Mouse (Mus musculus) kidney, embryonic 14.5 days (tissue): Measurements from ENCODE around the gene Hist1h3e. TPM values are rescaled to one million over a fixed set of nuclear protein-coding genes. Genes with fewer than 3 reads are reported as not detected.

Experiments used
- ATAC-seq: fragments of 200-750 bp; cut with Nextera tagmentation; 2 replicates; pipeline ENCODE4 v1.8.0; 2017; ENCODE audit warnings: moderate number of reproducible peaks, mild to moderate bottlenecking, moderate TSS enrichment, moderate library complexity; ENCODE audit not compliant: low FRiP score, low TSS enrichment
- H3K27ac ChIP-seq: fragments of 300-500 bp; sonication (generic); 2 replicates; pipeline ENCODE4 v1.5.1; 2014; ENCODE audit warnings: low read depth, mild to moderate bottlenecking, low read length, moderate library complexity, mixed read lengths
- H3K27me3 ChIP-seq: fragments of 300-500 bp; sonication (generic); 2 replicates; pipeline ENCODE4 v1.6.1; 2014; ENCODE audit warnings: mild to moderate bottlenecking, low read length; ENCODE audit not compliant: control insufficient read depth, insufficient read depth
- H3K36me3 ChIP-seq: fragments of 300-500 bp; sonication (generic); 2 replicates; pipeline ENCODE4 v1.6.1; 2014; ENCODE audit warnings: low read length, mixed read lengths; ENCODE audit not compliant: control insufficient read depth, insufficient read depth
- H3K4me1 ChIP-seq: fragments of 300-500 bp; sonication (generic); 2 replicates; pipeline ENCODE4 v1.6.1; 2014; ENCODE audit warnings: low read length, mixed read lengths; ENCODE audit not compliant: control insufficient read depth, insufficient read depth
- H3K4me2 ChIP-seq: fragments of 300-500 bp; sonication (generic); replicated peaks from 2 replicates; pipeline ENCODE4 v1.6.1; 2014; ENCODE audit warnings: low read depth, mild to moderate bottlenecking, low read length
- H3K4me3 ChIP-seq: fragments of 300-500 bp; sonication (generic); 2 replicates; pipeline ENCODE4 v1.5.1; 2014; ENCODE audit warnings: mild to moderate bottlenecking, low read length
- H3K9ac ChIP-seq: fragments of 300-500 bp; sonication (generic); 2 replicates; pipeline ENCODE4 v1.6.1; 2014; ENCODE audit warnings: low read depth, mild to moderate bottlenecking, low read length, moderate library complexity
- H3K9me3 ChIP-seq: fragments of 300-500 bp; sonication (generic); 2 replicates; pipeline ENCODE4 v1.6.1; 2016; ENCODE audit warnings: low read length; ENCODE audit not compliant: control insufficient read depth
- WGBS: fragments of 180-500 bp; shearing (Covaris S2); extraction: QIAGEN DNeasy Blood & Tissue Kit; methylation state at CpG from one replicate; pipeline ENCODE4 v1.1.7; 2014; 5-methylcytosine and 5-hydroxymethylcytosine counted together
- polyA plus RNA-seq: library from polyadenylated mRNA; unstranded; fragments of >200 nt; fragmentation: Nextera tagmentation; extraction: Ambion mirVana; gene quantifications from 2 replicates; pipeline ENCODE4 v1.2.1, GENCODE M21; 2014

The Hist1h3e gene
- polyA plus RNA-seq, 1 experiment from 2014 or later: 11.4 TPM

- ATAC-seq: no peak
- H3K27ac ChIP-seq: peak overlapping the region; percentile 99
- peaks cover 13% of the 10 kb centered on the region for H3K4me1 ChIP-seq
- H3K4me2 ChIP-seq: peak overlapping the region; percentile 69
- no peaks in the 10 kb centered on the region for H3K36me3 ChIP-seq
- peak overlapping the region; percentile 62 for H3K4me3 ChIP-seq
- H3K9ac ChIP-seq: peak overlapping the region; percentile 89
- no peaks in the 10 kb centered on the region for H3K27me3 ChIP-seq
- no peaks in the 10 kb centered on the region for H3K9me3 ChIP-seq
- under 1% methylated on average over 20 of the region's 20 CpGs for WGBS
These were observed 31.8 kb downstream of the Hist1h3e start for GRCm38 (mm10) chr13:23530181-23530900.

- no peaks in the 10 kb centered on the region for H3K36me3 ChIP-seq
- peak overlapping the region; percentile 69 for H3K4me2 ChIP-seq
- peaks cover 13% of the 10 kb centered on the region for H3K4me1 ChIP-seq
- H3K27me3 ChIP-seq: no peaks in the 10 kb centered on the region
- no peak for ATAC-seq
- no peaks in the 10 kb centered on the region for H3K9me3 ChIP-seq
- H3K27ac ChIP-seq: peak overlapping the region; percentile 99
- WGBS: 14% methylated on average over 2 of the region's 2 CpGs
- H3K4me3 ChIP-seq: peak overlapping the region; percentile 62
- H3K9ac ChIP-seq: peak overlapping the region; percentile 89
These were observed 32.5 kb downstream of the Hist1h3e start for GRCm38 (mm10) chr13:23529480-23530165.

- Histone ChIP-seq H3K4me1 (peaks cover 13% of the 10 kb centered on the region), H3K27ac (no peak overlapping the region), H3K4me3 (0 out of 2 replicates have a peak overlapping the region, but pooled peaks have one; percentile 0), H3K27me3 (no peaks in the 10 kb centered on the region), H3K36me3 (no peaks in the 10 kb centered on the region), H3K9me3 (no peaks in the 10 kb centered on the region), H3K9ac (no peak overlapping the region), H3K4me2 (peak overlapping the region; percentile 69; the same call in 1 of the 2 replicates)
- peak; percentile 16; the same call in 1 of the 2 replicates for ATAC-seq
- 46% methylated on average over 5 of the region's 5 CpGs for WGBS
These were observed 33.2 kb downstream of the Hist1h3e start for GRCm38 (mm10) chr13:23529005-23529404.

- Histone ChIP-seq H3K27ac (no peak overlapping the region), H3K36me3 (no peaks in the 10 kb centered on the region), H3K4me2 (peak overlapping the region; percentile 43), H3K4me3 (peak overlapping the region; percentile 45), H3K9me3 (no peaks in the 10 kb centered on the region), H3K9ac (peak overlapping the region; percentile 35; the same call in 1 of the 2 replicates), H3K4me1 (peaks cover 6% of the 10 kb centered on the region; the same call in 1 of the 2 replicates), H3K27me3 (no peaks in the 10 kb centered on the region)
- ATAC-seq: peak; percentile 46; the same call in 1 of the 2 replicates
- WGBS: under 1% methylated on average over 17 of the region's 17 CpGs
These were observed 35.9 kb downstream of the Hist1h3e start for GRCm38 (mm10) chr13:23526312-23526711.

- WGBS: 2% methylated on average over 10 of the region's 10 CpGs
- ATAC-seq: no peak
- no peaks in the 10 kb centered on the region for H3K27me3 ChIP-seq
- no peaks in the 10 kb centered on the region for H3K9me3 ChIP-seq
- peak overlapping the region; percentile 34; the same call in 1 of the 2 replicates for H3K9ac ChIP-seq
- H3K4me2 ChIP-seq: peak overlapping the region; percentile 43
- no peaks in the 10 kb centered on the region for H3K36me3 ChIP-seq
- H3K27ac ChIP-seq: no peak overlapping the region
- H3K4me1 ChIP-seq: peaks cover 6% of the 10 kb centered on the region; the same call in 1 of the 2 replicates
- H3K4me3 ChIP-seq: peak overlapping the region; percentile 45
These were observed 36.3 kb downstream of the Hist1h3e start for GRCm38 (mm10) chr13:23525901-23526300.

- no peaks in the 10 kb centered on the region for H3K36me3 ChIP-seq
- WGBS: 10% methylated on average over 5 of the region's 5 CpGs
- no peak overlapping the region for H3K27ac ChIP-seq
- H3K9ac ChIP-seq: no peak overlapping the region
- H3K4me2 ChIP-seq: no peak overlapping the region
- no peaks in the 10 kb centered on the region for H3K9me3 ChIP-seq
- peak; percentile 45 for ATAC-seq
- no peak overlapping the region; the same call in 1 of the 2 replicates for H3K4me3 ChIP-seq
- H3K4me1 ChIP-seq: peaks cover 6% of the 10 kb centered on the region; the same call in 1 of the 2 replicates
- no peaks in the 10 kb centered on the region for H3K27me3 ChIP-seq
These were observed 37.5 kb downstream of the Hist1h3e start for GRCm38 (mm10) chr13:23524654-23525053.

GRCm38 (mm10) chr13:23523976-23524375 lies 38.2 kb downstream of the Hist1h3e start:
- Histone ChIP-seq H3K4me1 (peaks cover 4% of the 10 kb centered on the region; the same call in 1 of the 2 replicates), H3K9ac (no peak overlapping the region), H3K9me3 (no peaks in the 10 kb centered on the region), H3K4me3 (no peak overlapping the region), H3K36me3 (no peaks in the 10 kb centered on the region), H3K27ac (no peak overlapping the region), H3K4me2 (no peak overlapping the region), H3K27me3 (no peaks in the 10 kb centered on the region)
- ATAC-seq: no peak
- WGBS: 57% methylated on average over 5 of the region's 5 CpGs

GRCm38 (mm10) chr13:23521703-23522102 lies 40.5 kb downstream of the Hist1h3e start:
- WGBS: under 1% methylated on average over 14 of the region's 14 CpGs
- Histone ChIP-seq H3K4me3 (peak overlapping the region; percentile 7; the same call in 1 of the 2 replicates), H3K27me3 (no peaks in the 10 kb centered on the region), H3K9ac (no peak overlapping the region), H3K4me1 (no peaks in the 10 kb centered on the region), H3K27ac (no peak overlapping the region), H3K36me3 (no peaks in the 10 kb centered on the region), H3K4me2 (peak overlapping the region; percentile 31; the same call in 1 of the 2 replicates), H3K9me3 (no peaks in the 10 kb centered on the region)
- 0 out of 2 replicates have a peak, but pooled peaks have one; percentile 29 for ATAC-seq
